Comparison of ENCODE assay signal across 16 mouse cellular contexts in genomic region chr16:85157156-85157555, GRCm38 (mm10).
"Had no signal": no experiment of that assay in that cellular context is flagged by ENCODE, and none has a peak within 500 bp of the region (broad histone marks: within the 10 kb centered on the region; RNA-seq: fewer than 3 reads in every experiment).

No protein-coding gene starts in this region.

- ATAC-seq: liver, postnatal 0 days; midbrain, embryonic 15.5 days had no signal

- H3K4me3 ChIP-seq: liver, embryonic 13.5 days; lung, embryonic 15.5 days; megakaryocyte, embryonic 14.5 days; midbrain, embryonic 15.5 days; neural tube, embryonic 12.5 days; stomach, embryonic 15.5 days had no signal

- H3K36me3 ChIP-seq: liver, embryonic 13.5 days; lung, embryonic 15.5 days; midbrain, embryonic 15.5 days; stomach, embryonic 15.5 days had no signal

- H3K27me3 ChIP-seq: liver, embryonic 13.5 days; lung, embryonic 15.5 days; megakaryocyte, embryonic 14.5 days; midbrain, embryonic 15.5 days; neural tube, embryonic 12.5 days; stomach, embryonic 15.5 days had no signal

- H3K4me2 ChIP-seq: liver, embryonic 13.5 days; lung, embryonic 15.5 days; midbrain, embryonic 11.5 days; midbrain, embryonic 15.5 days; neural tube, embryonic 12.5 days; stomach, embryonic 15.5 days had no signal

- H3K27ac ChIP-seq: liver, embryonic 13.5 days; lung, embryonic 15.5 days; macrophage; midbrain, embryonic 15.5 days; neural tube, embryonic 12.5 days; stomach, embryonic 15.5 days had no signal

- H3K4me1 ChIP-seq: liver, embryonic 13.5 days; megakaryocyte, embryonic 14.5 days; stomach, embryonic 15.5 days had no signal

- H3K9ac ChIP-seq: liver, embryonic 13.5 days; liver, postnatal 0 days; lung, embryonic 15.5 days; midbrain, embryonic 15.5 days; neural tube, embryonic 12.5 days; stomach, embryonic 15.5 days had no signal

- DNase-seq: layer of hippocampus, adult 9-11 months; layer of hippocampus, postnatal 36 days; liver; liver, embryonic 13.5 days; liver, postnatal 0 days; lung, postnatal 14 days; right cerebral cortex, postnatal 14 days; thymus, adult 2 months; thymus, postnatal 25 days had no signal

- H3K9me3 ChIP-seq: liver, embryonic 13.5 days; lung, embryonic 15.5 days; midbrain, embryonic 15.5 days; neural tube, embryonic 12.5 days; stomach, embryonic 15.5 days had no signal
